Mouse (Mus musculus): ENCODE measurements around the gene Abcc4. TPM values are rescaled to one million over a fixed set of nuclear protein-coding genes. Genes with fewer than 3 reads are reported as not detected.

Gene Abcc4
- polyA plus RNA-seq (2017; shearing (Covaris generic)): 12.0 TPM

GRCm38 (mm10) chr14:118705808-118706731, at the start of gene Abcc4:
Gene Abcc4 (minus strand): TSS chr14:118706219.

Other genes with a start within 250 kb of the Abcc4 start
- gene Cldn10, start 81.7 kb upstream of the Abcc4 start, polyA plus RNA-seq (2017; shearing (Covaris generic)): 3.9 TPM
- 11.9 TPM for gene Dzip1, start 219.2 kb upstream of the Abcc4 start, polyA plus RNA-seq (2017; shearing (Covaris generic))
- 24.8 TPM for gene Dnajc3, start 231.8 kb upstream of the Abcc4 start, polyA plus RNA-seq (2017; shearing (Covaris generic))